Mouse (Mus musculus) kidney, embryonic 14.5 days (tissue): ENCODE measurements around the gene Smarcb1. TPM values are rescaled to one million over a fixed set of nuclear protein-coding genes. Genes with fewer than 3 reads are reported as not detected.

Experiments
- ATAC-seq: fragments of 200-750 bp; cut with Nextera tagmentation; 2 replicates; pipeline ENCODE4 v1.8.0; 2017; ENCODE audit warnings: moderate number of reproducible peaks, mild to moderate bottlenecking, moderate TSS enrichment, moderate library complexity; ENCODE audit not compliant: low FRiP score, low TSS enrichment
- H3K27ac ChIP-seq: fragments of 300-500 bp; sonication (generic); 2 replicates; pipeline ENCODE4 v1.5.1; 2014; ENCODE audit warnings: low read depth, mild to moderate bottlenecking, low read length, moderate library complexity, mixed read lengths
- H3K27me3 ChIP-seq: fragments of 300-500 bp; sonication (generic); 2 replicates; pipeline ENCODE4 v1.6.1; 2014; ENCODE audit warnings: mild to moderate bottlenecking, low read length; ENCODE audit not compliant: control insufficient read depth, insufficient read depth
- H3K36me3 ChIP-seq: fragments of 300-500 bp; sonication (generic); 2 replicates; pipeline ENCODE4 v1.6.1; 2014; ENCODE audit warnings: low read length, mixed read lengths; ENCODE audit not compliant: control insufficient read depth, insufficient read depth
- H3K4me1 ChIP-seq: fragments of 300-500 bp; sonication (generic); 2 replicates; pipeline ENCODE4 v1.6.1; 2014; ENCODE audit warnings: low read length, mixed read lengths; ENCODE audit not compliant: control insufficient read depth, insufficient read depth
- H3K4me2 ChIP-seq: fragments of 300-500 bp; sonication (generic); replicated peaks from 2 replicates; pipeline ENCODE4 v1.6.1; 2014; ENCODE audit warnings: low read depth, mild to moderate bottlenecking, low read length
- H3K4me3 ChIP-seq: fragments of 300-500 bp; sonication (generic); 2 replicates; pipeline ENCODE4 v1.5.1; 2014; ENCODE audit warnings: mild to moderate bottlenecking, low read length
- H3K9ac ChIP-seq: fragments of 300-500 bp; sonication (generic); 2 replicates; pipeline ENCODE4 v1.6.1; 2014; ENCODE audit warnings: low read depth, mild to moderate bottlenecking, low read length, moderate library complexity
- H3K9me3 ChIP-seq: fragments of 300-500 bp; sonication (generic); 2 replicates; pipeline ENCODE4 v1.6.1; 2016; ENCODE audit warnings: low read length; ENCODE audit not compliant: control insufficient read depth
- WGBS: fragments of 180-500 bp; shearing (Covaris S2); extraction: QIAGEN DNeasy Blood & Tissue Kit; methylation state at CpG from one replicate; pipeline ENCODE4 v1.1.7; 2014; 5-methylcytosine and 5-hydroxymethylcytosine counted together
- polyA plus RNA-seq: library from polyadenylated mRNA; unstranded; fragments of >200 nt; fragmentation: Nextera tagmentation; extraction: Ambion mirVana; gene quantifications from 2 replicates; pipeline ENCODE4 v1.2.1, GENCODE M21; 2014

Gene Smarcb1
- polyA plus RNA-seq, 1 experiment from 2014 or later, result 238 TPM

GRCm38 (mm10) chr10:75921726-75922560, 526 bp upstream of the Smarcb1 start:
- Histone ChIP-seq H3K9ac (peak overlapping the region; percentile 95), H3K4me3 (peak overlapping the region; percentile 95), H3K27me3 (no peaks in the 10 kb centered on the region), H3K27ac (peak overlapping the region; percentile 97; the same call in 1 of the 2 replicates), H3K4me1 (peaks cover 17% of the 10 kb centered on the region), H3K9me3 (no peaks in the 10 kb centered on the region), H3K36me3 (peaks cover 44% of the 10 kb centered on the region; the same call in 1 of the 2 replicates), H3K4me2 (peak overlapping the region; percentile 68)
- ATAC-seq, result peak; percentile 32
- 4% methylated on average over 22 of the region's 22 CpGs for WGBS

GRCm38 (mm10) chr10:75919026-75919425, 2.4 kb downstream of the Smarcb1 start:
- Histone ChIP-seq H3K4me3 (no peak overlapping the region), H3K36me3 (peaks cover 46% of the 10 kb centered on the region), H3K4me1 (peaks cover 17% of the 10 kb centered on the region), H3K27me3 (no peaks in the 10 kb centered on the region), H3K9ac (no peak overlapping the region), H3K27ac (no peak overlapping the region), H3K4me2 (no peak overlapping the region), H3K9me3 (no peaks in the 10 kb centered on the region)
- WGBS, result 84% methylated on average over 5 of the region's 5 CpGs
- no peak for ATAC-seq

GRCm38 (mm10) chr10:75916840-75917239, 4.6 kb downstream of the Smarcb1 start:
- no peak overlapping the region for H3K4me3 ChIP-seq
- no peak for ATAC-seq
- no peak overlapping the region for H3K27ac ChIP-seq
- peaks cover 11% of the 10 kb centered on the region for H3K4me1 ChIP-seq
- peaks cover 46% of the 10 kb centered on the region for H3K36me3 ChIP-seq
- no peaks in the 10 kb centered on the region for H3K27me3 ChIP-seq
- WGBS, result 89% methylated on average over 8 of the region's 8 CpGs
- H3K4me2 ChIP-seq, result no peak overlapping the region
- no peaks in the 10 kb centered on the region for H3K9me3 ChIP-seq
- H3K9ac ChIP-seq, result no peak overlapping the region

GRCm38 (mm10) chr10:75915557-75915956, 5.9 kb downstream of the Smarcb1 start:
- no peaks in the 10 kb centered on the region for H3K27me3 ChIP-seq
- H3K36me3 ChIP-seq, result peaks cover 58% of the 10 kb centered on the region
- no peak overlapping the region for H3K4me3 ChIP-seq
- no peak for ATAC-seq
- no peak overlapping the region for H3K4me2 ChIP-seq
- 92% methylated on average over 7 of the region's 7 CpGs for WGBS
- no peak overlapping the region for H3K9ac ChIP-seq
- H3K27ac ChIP-seq, result no peak overlapping the region
- H3K9me3 ChIP-seq, result no peaks in the 10 kb centered on the region
- H3K4me1 ChIP-seq, result peaks cover 11% of the 10 kb centered on the region

GRCm38 (mm10) chr10:75913013-75913589, 8.3 kb downstream of the Smarcb1 start:
- H3K36me3 ChIP-seq, result peaks cover 64% of the 10 kb centered on the region
- no peak overlapping the region for H3K4me3 ChIP-seq
- H3K27me3 ChIP-seq, result no peaks in the 10 kb centered on the region
- no peaks in the 10 kb centered on the region for H3K9me3 ChIP-seq
- WGBS, result 83% methylated on average over 6 of the region's 6 CpGs
- no peaks in the 10 kb centered on the region for H3K4me1 ChIP-seq
- H3K27ac ChIP-seq, result no peak overlapping the region
- no peak overlapping the region for H3K9ac ChIP-seq
- ATAC-seq, result no peak
- H3K4me2 ChIP-seq, result no peak overlapping the region

GRCm38 (mm10) chr10:75910698-75911097, 10.7 kb downstream of the Smarcb1 start:
- Histone ChIP-seq H3K9me3 (no peaks in the 10 kb centered on the region), H3K9ac (no peak overlapping the region), H3K4me3 (no peak overlapping the region), H3K4me1 (no peaks in the 10 kb centered on the region), H3K27me3 (no peaks in the 10 kb centered on the region), H3K36me3 (peaks cover 75% of the 10 kb centered on the region), H3K27ac (no peak overlapping the region), H3K4me2 (no peak overlapping the region)
- ATAC-seq, result no peak
- WGBS, result 86% methylated on average over 2 of the region's 2 CpGs

- WGBS, result 95% methylated on average over 4 of the region's 4 CpGs
- Histone ChIP-seq H3K27me3 (no peaks in the 10 kb centered on the region), H3K4me3 (no peak overlapping the region), H3K9ac (no peak overlapping the region), H3K27ac (no peak overlapping the region), H3K9me3 (no peaks in the 10 kb centered on the region), H3K4me2 (no peak overlapping the region), H3K4me1 (no peaks in the 10 kb centered on the region), H3K36me3 (peaks cover 92% of the 10 kb centered on the region)
- ATAC-seq, result no peak
These were observed 14.5 kb downstream of the Smarcb1 start for GRCm38 (mm10) chr10:75906882-75907281.

- Histone ChIP-seq H3K4me1 (no peaks in the 10 kb centered on the region), H3K9ac (no peak overlapping the region), H3K27me3 (no peaks in the 10 kb centered on the region), H3K36me3 (peaks cover 90% of the 10 kb centered on the region), H3K27ac (no peak overlapping the region), H3K4me2 (no peak overlapping the region), H3K4me3 (no peak overlapping the region), H3K9me3 (no peaks in the 10 kb centered on the region)
- 86% methylated on average over 5 of the region's 5 CpGs for WGBS
- no peak for ATAC-seq
These were observed 17.0 kb downstream of the Smarcb1 start for GRCm38 (mm10) chr10:75904391-75904790.

- Histone ChIP-seq H3K4me1 (no peaks in the 10 kb centered on the region), H3K9ac (no peak overlapping the region), H3K36me3 (peaks cover 83% of the 10 kb centered on the region), H3K9me3 (no peaks in the 10 kb centered on the region), H3K4me3 (no peak overlapping the region), H3K27ac (no peak overlapping the region), H3K27me3 (no peaks in the 10 kb centered on the region), H3K4me2 (no peak overlapping the region)
- 78% methylated on average over 3 of the region's 3 CpGs for WGBS
- no peak for ATAC-seq
These were observed 22.6 kb downstream of the Smarcb1 start for GRCm38 (mm10) chr10:75898846-75899245.
